Mouse (Mus musculus) NIH3T3 (cell line): Measurements from ENCODE around the gene Foxp1.
A peak's percentile ranks its signal among the peaks of the same experiment; 100 is the strongest.

Experiments
- DNase-seq: peaks from one replicate; pipeline ENCODE4 v3.0.0-alpha.2; 2012; ENCODE audit warnings: low read depth

Foxp1 gene

GRCm38 (mm10) chr6:99359036-99359698 lies 163.4 kb downstream of the Foxp1 start:
- peak; percentile 67 for DNase-seq

GRCm38 (mm10) chr6:99357931-99358330 lies 164.6 kb downstream of the Foxp1 start:
- DNase-seq = no peak

GRCm38 (mm10) chr6:99354338-99354737 lies 168.2 kb downstream of the Foxp1 start:
- no peak for DNase-seq

- DNase-seq = no peak
Measured at GRCm38 (mm10) chr6:99353441-99353840, 169.1 kb downstream of the Foxp1 start.

GRCm38 (mm10) chr6:99350566-99350965 lies 172.0 kb downstream of the Foxp1 start:
- DNase-seq = no peak

DNA sequence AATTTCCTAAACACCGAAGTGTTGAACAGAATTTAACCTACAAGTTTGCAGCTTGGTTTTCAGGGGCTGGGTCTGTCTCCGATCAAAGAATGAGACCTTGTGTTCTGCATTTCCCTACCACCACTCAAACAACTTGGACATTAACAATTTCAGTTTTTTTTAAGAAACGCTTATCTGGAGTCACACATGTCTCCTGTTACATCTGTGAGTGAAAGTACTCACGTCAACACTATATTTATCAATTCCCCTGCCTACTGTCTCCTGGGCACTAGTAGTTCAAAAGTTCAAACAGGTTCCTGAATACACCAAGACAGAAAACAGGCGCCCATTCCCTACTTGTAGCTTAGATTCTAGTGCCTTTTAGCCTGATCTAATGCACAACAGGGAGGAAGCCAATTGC lies 172.4 kb downstream of the Foxp1 start:
- no peak for DNase-seq

- DNase-seq = no peak
Measured at GRCm38 (mm10) chr6:99347836-99348235, 174.7 kb downstream of the Foxp1 start.

GRCm38 (mm10) chr6:99344966-99345365 lies 177.6 kb downstream of the Foxp1 start:
- DNase-seq = peak; percentile 60

- DNase-seq = no peak
Measured at GRCm38 (mm10) chr6:99344357-99344756, 178.2 kb downstream of the Foxp1 start.

DNA sequence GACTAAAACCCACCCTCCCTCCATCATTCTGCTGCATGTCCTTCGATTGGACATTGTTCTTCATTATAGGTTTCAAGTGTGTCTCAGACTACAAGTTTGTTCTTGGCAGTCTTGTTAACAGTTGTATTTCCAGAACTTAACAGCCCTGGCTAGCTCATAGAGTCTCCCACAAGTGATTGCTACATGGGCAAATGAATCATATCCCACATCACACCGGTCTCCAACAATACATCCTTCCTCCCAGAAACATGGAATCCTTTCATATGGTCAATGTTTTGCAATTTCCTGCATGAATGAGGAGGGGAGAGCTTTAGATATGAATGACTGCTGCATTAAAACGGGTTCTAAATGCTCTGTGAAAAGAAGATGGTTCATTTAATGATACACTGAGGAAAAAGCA lies 178.7 kb downstream of the Foxp1 start:
- peak; percentile 76 for DNase-seq

- no peak for DNase-seq
Measured at GRCm38 (mm10) chr6:99342416-99342815, 180.1 kb downstream of the Foxp1 start.

DNA sequence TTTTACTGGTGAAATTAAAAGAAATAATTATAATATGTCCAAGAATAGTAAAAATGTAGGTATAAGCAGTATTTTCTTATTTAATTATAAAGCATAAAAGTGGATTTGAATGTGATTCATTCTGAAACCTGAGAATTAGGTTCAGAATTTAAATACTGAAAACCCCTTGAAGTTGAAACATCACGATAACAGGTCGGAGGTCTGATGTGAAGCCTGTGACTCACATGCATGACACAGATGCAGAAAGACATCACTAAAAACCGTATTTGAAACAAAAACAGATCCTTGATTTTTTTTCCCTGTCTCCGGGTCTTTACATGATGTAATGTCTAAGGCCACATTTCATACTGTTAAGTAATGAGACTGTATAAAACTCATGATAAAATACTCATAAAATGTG lies 181.6 kb downstream of the Foxp1 start:
- no peak for DNase-seq

- no peak for DNase-seq
Measured at GRCm38 (mm10) chr6:99339986-99340721, 182.4 kb downstream of the Foxp1 start.

DNA sequence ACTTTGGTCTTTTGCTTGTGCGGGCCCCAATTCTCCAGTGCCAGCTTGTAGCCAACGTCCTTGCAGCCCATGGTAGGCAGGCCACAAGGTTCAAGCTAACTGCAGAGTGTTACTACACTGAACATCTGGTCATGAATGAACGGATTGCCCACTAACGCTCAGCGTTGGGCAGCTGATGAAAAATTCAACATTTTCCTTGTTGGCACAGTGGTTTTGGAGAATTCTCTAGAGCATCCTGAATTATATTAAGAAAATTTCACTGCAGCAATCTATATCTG lies 183.2 kb downstream of the Foxp1 start:
- DNase-seq = no peak

- DNase-seq = no peak
Measured at GRCm38 (mm10) chr6:99338593-99339342, 183.8 kb downstream of the Foxp1 start.

DNA sequence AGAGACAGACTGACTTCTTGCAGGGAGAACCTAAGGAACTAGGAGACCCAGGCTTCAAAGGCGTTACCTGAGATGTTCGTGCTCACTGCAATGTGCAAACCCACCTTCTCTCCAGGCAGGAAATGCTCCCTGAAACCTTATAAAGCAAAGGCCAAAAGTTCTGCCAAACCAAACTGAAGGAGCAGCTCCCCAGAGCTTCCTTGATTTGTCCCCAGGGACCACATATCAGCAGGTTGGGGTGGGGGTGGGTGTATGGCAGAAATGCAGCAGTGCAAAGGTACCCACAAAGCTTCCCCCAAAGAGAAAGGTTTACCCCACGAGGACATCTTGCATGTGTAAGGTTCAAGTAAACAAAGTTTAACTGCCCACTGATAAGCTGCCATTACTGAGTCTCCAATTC lies 184.3 kb downstream of the Foxp1 start:
- DNase-seq = no peak

GRCm38 (mm10) chr6:99337575-99337974 lies 184.9 kb downstream of the Foxp1 start:
- DNase-seq = no peak

- no peak for DNase-seq
Measured at GRCm38 (mm10) chr6:99336191-99336590, 186.3 kb downstream of the Foxp1 start.

DNA sequence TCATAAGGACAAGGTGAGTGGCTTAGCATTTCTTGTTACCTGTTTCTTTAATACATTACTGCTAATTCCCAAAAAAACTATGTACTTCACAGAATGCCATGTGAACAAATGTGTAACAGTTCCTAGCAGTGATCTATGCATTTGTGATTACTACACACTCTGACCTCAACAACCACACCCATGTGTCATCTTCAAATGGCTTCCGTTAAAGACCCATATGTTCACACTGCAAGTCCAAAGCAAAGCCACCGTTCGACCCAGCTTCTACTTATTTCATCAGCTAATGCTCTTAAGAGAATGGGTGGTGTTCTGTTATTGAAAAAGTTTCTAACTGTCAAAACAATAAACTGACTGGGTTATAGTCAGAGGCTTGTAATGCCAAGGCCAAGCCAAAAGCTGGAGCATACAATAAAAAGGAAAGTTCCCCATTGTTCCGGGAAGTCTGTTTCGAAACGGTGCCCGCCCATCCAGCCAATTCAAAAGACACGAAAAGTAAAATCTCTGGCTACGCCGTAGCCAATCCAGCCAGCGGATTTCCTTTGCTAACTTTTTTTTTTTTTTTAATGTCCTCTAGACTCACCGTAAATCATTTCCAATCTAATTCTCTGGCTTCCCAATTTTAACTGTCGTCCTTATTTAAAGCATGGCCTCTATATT lies 187.2 kb downstream of the Foxp1 start:
- no peak for DNase-seq

GRCm38 (mm10) chr6:99334255-99334654 lies 188.3 kb downstream of the Foxp1 start:
- DNase-seq = no peak

DNA sequence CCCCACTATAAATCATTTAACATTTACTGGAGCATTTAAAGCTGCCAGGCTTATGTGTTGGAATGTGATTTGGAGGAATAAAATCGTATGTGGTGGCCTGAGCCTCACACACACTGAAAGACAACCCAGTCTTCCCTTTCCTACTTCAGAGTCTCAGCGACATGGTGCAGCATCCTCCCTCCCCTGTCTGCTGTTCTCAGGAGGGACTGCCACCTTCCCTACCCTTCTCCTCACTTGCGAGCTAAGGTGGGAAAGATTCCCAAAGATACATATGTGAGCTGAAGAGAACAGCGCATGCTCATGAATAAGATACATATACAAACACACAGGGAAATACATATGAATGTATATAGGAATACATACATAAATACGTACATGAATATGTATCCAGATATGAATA lies 189.4 kb downstream of the Foxp1 start:
- no peak for DNase-seq

DNA sequence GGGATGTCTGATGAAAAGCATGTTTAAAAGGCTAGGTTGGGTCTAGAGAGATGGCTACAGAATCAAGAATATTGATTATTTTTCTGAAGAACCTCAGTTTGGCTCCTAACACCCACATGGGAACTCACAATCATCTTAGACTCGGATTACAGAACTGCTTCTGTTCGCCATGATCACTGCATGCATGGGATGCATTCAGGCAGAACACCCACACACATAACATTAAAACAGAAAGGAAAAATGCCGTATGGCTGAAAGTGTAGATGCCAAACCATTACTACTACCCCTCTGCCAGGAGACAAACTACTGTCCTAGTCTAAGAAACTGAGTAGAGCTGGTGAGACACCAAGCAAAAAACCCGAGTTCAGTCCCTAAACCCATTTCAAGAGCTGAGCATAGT lies 192.4 kb downstream of the Foxp1 start:
- DNase-seq = no peak

DNA sequence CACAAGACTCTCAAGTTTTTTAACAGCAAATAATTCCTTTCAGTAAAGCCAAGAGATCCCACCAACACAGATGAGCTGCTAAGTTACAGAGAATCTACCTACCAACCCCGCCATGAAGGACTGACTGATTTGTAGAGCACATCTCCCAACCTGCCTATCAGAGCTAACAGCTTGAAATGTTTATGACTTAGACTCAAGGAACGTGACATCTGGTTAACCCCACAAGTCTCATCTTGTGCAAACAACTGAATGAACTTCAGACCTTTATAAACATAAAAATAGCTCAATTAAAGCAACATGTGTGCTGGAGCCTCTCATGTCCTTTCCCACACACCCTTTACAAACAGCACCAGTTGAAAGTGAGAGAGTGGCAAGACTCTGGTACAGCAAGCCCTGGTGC lies 193.9 kb downstream of the Foxp1 start:
- peak; percentile 81 for DNase-seq
